ENCODE assay signal across 34 mouse cellular contexts in genomic region chr11:96173288-96173840, GRCm38 (mm10). TPM values are rescaled to one million over a fixed set of nuclear protein-coding genes. Genes with fewer than 3 reads are reported as not detected.
DNase-seq lines count a peak whose midpoint lies in the region; ATAC-seq and TF ChIP-seq lines count a peak whose summit lies in the region.
"Had no signal": no experiment of that assay in that cellular context is flagged by ENCODE, and none has a peak within 500 bp of the region (broad histone marks: within the 10 kb centered on the region; RNA-seq: fewer than 3 reads in every experiment).

No protein-coding gene starts in this region.

- no peak overlapping the region for H3K27ac ChIP-seq in heart, embryonic 10.5 days
- no peak overlapping the region for H3K27ac ChIP-seq in limb, embryonic 11.5 days (replicated peaks; ENCODE audit: low read depth, low read length)
- H3K27ac ChIP-seq in limb, embryonic 10.5 days, result no peak overlapping the region
- H3K27ac ChIP-seq in intestine, postnatal 0 days (ENCODE audit: low read depth, low read length), result no peak overlapping the region
- H3K27ac ChIP-seq: forebrain, embryonic 15.5 days; hindbrain, postnatal 0 days; limb, embryonic 12.5 days; midbrain, embryonic 12.5 days had no signal

- H3K4me3 ChIP-seq in heart, embryonic 10.5 days, result peak overlapping the region; percentile 32; the same call in 1 of the 2 replicates
- H3K4me3 ChIP-seq in limb, embryonic 11.5 days (ENCODE audit: low read depth, low read length), result no peak overlapping the region
- H3K4me3 ChIP-seq in limb, embryonic 10.5 days, result no peak overlapping the region
- H3K4me3 ChIP-seq in E14TG2a.4 (replicated peaks; ENCODE audit: low read length), result peak overlapping the region; percentile 50
- H3K4me3 ChIP-seq in intestine, postnatal 0 days (ENCODE audit: low read depth, low read length), result peak overlapping the region; percentile 26
- H3K4me3 ChIP-seq: forebrain, embryonic 15.5 days; limb, embryonic 12.5 days; midbrain, embryonic 12.5 days had no signal

- no peak for ATAC-seq in limb, embryonic 11.5 days (ENCODE audit: insufficient number of reproducible peaks, low FRiP score, low TSS enrichment, low read depth)
- no peak for ATAC-seq in intestine, postnatal 0 days
- ATAC-seq: CD4-positive, CD25-positive, alpha-beta regulatory T cell, adult 4 months; forebrain, embryonic 15.5 days; hindbrain, postnatal 0 days; liver, postnatal 0 days had no signal

- WGBS in heart, embryonic 10.5 days, result 2% methylated on average over 16 of the region's 16 CpGs
- WGBS in limb, embryonic 11.5 days, result 1% methylated on average over 16 of the region's 16 CpGs
- 2% methylated on average over 16 of the region's 16 CpGs for WGBS in limb, embryonic 10.5 days
- 2% methylated on average over 16 of the region's 16 CpGs for WGBS in intestine, postnatal 0 days

- DNase-seq in heart, embryonic 10.5 days (ENCODE audit: low spot score), result no peak
- DNase-seq in heart, adult 8-10 months (ENCODE audit: low spot score), result no peak
- DNase-seq in limb, embryonic 11.5 days (ENCODE audit: low spot score), result peak; percentile 43
- DNase-seq in limb, embryonic 10.5 days (ENCODE audit: low spot score), result no peak
- no peak for DNase-seq in testis, postnatal 10 days (ENCODE audit: low spot score)
- DNase-seq: adrenal gland, adult 2 months; cerebellum, adult 18-20 months; cerebellum, postnatal 25 days; embryo, embryonic 11 days; kidney, adult 2 months; liver, postnatal 0 days; lung, postnatal 14 days; right cerebral cortex, postnatal 14 days; spleen, adult 18-20 months; thymus, postnatal 36 days had no signal

- H3K4me2 ChIP-seq in limb, embryonic 11.5 days (ENCODE audit: low read depth, severe bottlenecking), result no peak overlapping the region
- peak overlapping the region; percentile 37; the same call in 1 of the 2 replicates for H3K4me2 ChIP-seq in intestine, postnatal 0 days (replicated peaks; ENCODE audit: low read depth)
- H3K4me2 ChIP-seq: forebrain, embryonic 15.5 days; heart, embryonic 11.5 days; limb, embryonic 12.5 days; liver, embryonic 11.5 days; midbrain, embryonic 12.5 days had no signal

- peaks cover 100% of the 10 kb centered on the region for H3K27me3 ChIP-seq in heart, embryonic 10.5 days (ENCODE audit: insufficient read depth, poor library complexity, severe bottlenecking)
- H3K27me3 ChIP-seq in limb, embryonic 11.5 days (ENCODE audit: control insufficient read depth, insufficient read depth, low read length), result peaks cover 95% of the 10 kb centered on the region
- H3K27me3 ChIP-seq in limb, embryonic 10.5 days (ENCODE audit: low read depth, poor library complexity, severe bottlenecking), result peaks cover 100% of the 10 kb centered on the region
- peaks cover 98% of the 10 kb centered on the region for H3K27me3 ChIP-seq in E14TG2a.4 (ENCODE audit: insufficient read depth, low read length)
- H3K27me3 ChIP-seq in intestine, postnatal 0 days (replicated peaks; ENCODE audit: control insufficient read depth, insufficient read depth, low read length), result peaks cover 98% of the 10 kb centered on the region

- H3K9ac ChIP-seq in limb, embryonic 11.5 days (ENCODE audit: low read length), result no peak overlapping the region
- no peak overlapping the region for H3K9ac ChIP-seq in intestine, postnatal 0 days (ENCODE audit: low read depth, low read length)
- H3K9ac ChIP-seq: forebrain, embryonic 15.5 days; limb, embryonic 12.5 days; liver, postnatal 0 days; midbrain, embryonic 12.5 days had no signal

- H3K9me3 ChIP-seq in heart, embryonic 10.5 days, result no peaks in the 10 kb centered on the region
- H3K9me3 ChIP-seq in limb, embryonic 11.5 days (ENCODE audit: control insufficient read depth, low read length), result no peaks in the 10 kb centered on the region
- H3K9me3 ChIP-seq in limb, embryonic 10.5 days (replicated peaks), result no peaks in the 10 kb centered on the region
- H3K9me3 ChIP-seq in E14TG2a.4 (ENCODE audit: low read length), result peaks cover 3% of the 10 kb centered on the region
- H3K9me3 ChIP-seq in intestine, postnatal 0 days (ENCODE audit: control insufficient read depth), result no peaks in the 10 kb centered on the region
- H3K9me3 ChIP-seq: forebrain, embryonic 15.5 days; limb, embryonic 12.5 days; midbrain, embryonic 12.5 days had no signal

- H3K36me3 ChIP-seq in heart, embryonic 10.5 days, result no peaks in the 10 kb centered on the region
- H3K36me3 ChIP-seq in limb, embryonic 11.5 days (ENCODE audit: control insufficient read depth, insufficient read depth, low read length), result no peaks in the 10 kb centered on the region
- no peaks in the 10 kb centered on the region for H3K36me3 ChIP-seq in limb, embryonic 10.5 days
- H3K36me3 ChIP-seq in E14TG2a.4 (ENCODE audit: insufficient read depth, low read length), result no peaks in the 10 kb centered on the region
- H3K36me3 ChIP-seq in intestine, postnatal 0 days (ENCODE audit: control insufficient read depth, insufficient read depth), result no peaks in the 10 kb centered on the region
- H3K36me3 ChIP-seq: forebrain, embryonic 15.5 days; limb, embryonic 12.5 days; midbrain, embryonic 12.5 days had no signal

- peaks cover 5% of the 10 kb centered on the region for H3K4me1 ChIP-seq in heart, embryonic 10.5 days
- H3K4me1 ChIP-seq in limb, embryonic 11.5 days (ENCODE audit: control insufficient read depth, insufficient read depth, low read length), result 0 out of 2 replicates have a peak, but pooled peaks cover 4% of the 10 kb centered on the region
- peaks cover 15% of the 10 kb centered on the region for H3K4me1 ChIP-seq in limb, embryonic 10.5 days
- peaks cover 59% of the 10 kb centered on the region for H3K4me1 ChIP-seq in E14TG2a.4 (replicated peaks; ENCODE audit: low read depth, low read length)
- no peaks in the 10 kb centered on the region for H3K4me1 ChIP-seq in intestine, postnatal 0 days (replicated peaks; ENCODE audit: control insufficient read depth, insufficient read depth, low read length)
- H3K4me1 ChIP-seq: forebrain, embryonic 15.5 days; limb, embryonic 12.5 days; midbrain, embryonic 12.5 days had no signal

- no peak for TF ChIP-seq CTCF in E14TG2a.4 (conservative IDR thresholded peaks at IDR 0.05; ENCODE audit: low read length)
- no peak for TF ChIP-seq CTCF in intestine, postnatal 0 days (IDR thresholded peaks at IDR 0.05; ENCODE audit: low read depth)

RNA-seq across cellular contexts. Expression of gene Hoxb13, which starts 20.8 kb away (rescaled TPM):
- polyA plus RNA-seq in heart, embryonic 10.5 days (2016; fragmentation: Nextera tagmentation; extraction: Ambion mirVana), result not detected in 2 replicates
- total RNA-seq in heart, adult 8-10 months (2022), result not detected
- polyA plus RNA-seq in limb, embryonic 11.5 days (2014; fragmentation: Nextera tagmentation; extraction: Ambion mirVana), result 0.09 TPM in 1 of 2 replicates, not detected in the other
- polyA plus RNA-seq in limb, embryonic 10.5 days (2016; fragmentation: Nextera tagmentation; extraction: Ambion mirVana), result not detected in 2 replicates
- not detected in 2 replicates for polyA plus RNA-seq in intestine, postnatal 0 days (2015; fragmentation: Nextera tagmentation; extraction: Ambion mirVana)
- total RNA-seq: adrenal gland, adult 2 months; gastrocnemius, adult 8-10 months; hematopoietic stem cell, adult 5-6 weeks; hindbrain, postnatal 0 days; layer of hippocampus, adult 18-20 months; layer of hippocampus, postnatal 25 days; megakaryocyte progenitor cell, adult 5-6 weeks; monocyte, adult 5-6 weeks had no signal
- polyA plus RNA-seq: adrenal gland, adult 2 months; CD4-positive, CD25-positive, alpha-beta regulatory T cell, adult 4 months; embryonic facial prominence, embryonic 14.5 days; forebrain, embryonic 15.5 days; heart, embryonic 11.5 days; heart, postnatal 0 days; hindbrain, postnatal 0 days; kidney, adult 2 months; limb, embryonic 12.5 days; liver, embryonic 11.5 days; liver, postnatal 0 days; midbrain, embryonic 12.5 days had no signal

RNA-seq across cellular contexts. Expression of gene Ttll6, which starts 39.8 kb away (rescaled TPM):
- polyA plus RNA-seq in heart, embryonic 10.5 days (2016; fragmentation: Nextera tagmentation; extraction: Ambion mirVana), result not detected in 2 replicates
- total RNA-seq in heart, adult 8-10 months (2022), result under 1 TPM in 1 of 4 experiments, not detected in 3; 0.14 TPM
- polyA plus RNA-seq in limb, embryonic 11.5 days (2014; fragmentation: Nextera tagmentation; extraction: Ambion mirVana), result 0.04 TPM in 1 of 2 replicates, not detected in the other
- not detected in 2 replicates for polyA plus RNA-seq in limb, embryonic 10.5 days (2016; fragmentation: Nextera tagmentation; extraction: Ambion mirVana)
- polyA plus RNA-seq in intestine, postnatal 0 days (2015; fragmentation: Nextera tagmentation; extraction: Ambion mirVana), result 0.10 TPM in 1 of 2 replicates, not detected in the other
- total RNA-seq: adrenal gland, adult 2 months; gastrocnemius, adult 8-10 months; hematopoietic stem cell, adult 5-6 weeks; megakaryocyte progenitor cell, adult 5-6 weeks; MEL; monocyte, adult 5-6 weeks had no signal
- polyA plus RNA-seq: adrenal gland, adult 2 months; CD4-positive, CD25-positive, alpha-beta regulatory T cell, adult 4 months; heart, embryonic 11.5 days; heart, postnatal 0 days; limb, embryonic 12.5 days; liver, embryonic 11.5 days; liver, postnatal 0 days; midbrain, embryonic 12.5 days; neural tube, embryonic 11.5 days had no signal

Comparison
In these comparisons a context has a peak if more than half of its experiments do, and no peak if none do; other contexts are left out.
1. H3K4me3 ChIP-seq: peak in heart, embryonic 10.5 days (single experiment), E14TG2a.4 (single experiment) and intestine, postnatal 0 days (single experiment); none in limb, embryonic 11.5 days (single experiment) and limb, embryonic 10.5 days (single experiment).